Mouse (Mus musculus) CH12.LX (cell line): ENCODE measurements at regions not wholly inside any gene's neighbourhood (a gene's known extent, or its start where the extent isn't known, plus 50 kb on each side); places are given as distances from the start of the nearest gene placed in this dataset.

ENCODE experiments used
- CHD1 ChIP-seq: IDR thresholded peaks from 2 replicates; pipeline ENCODE4 v1.6.1; 2012; ENCODE audit warnings: low read depth, low read length, improper control_type of control experiment, inconsistent platforms
- CTCF ChIP-seq, 2 experiments: IDR thresholded peaks in 1 of 2; conservative IDR thresholded peaks in 1 of 2; 2 replicates each; pipeline ENCODE4 v1.5.1; 2011 to 2012; ENCODE audit warnings: low read depth in 2 of 2, low read length in 2 of 2, improper control_type of control experiment in 1 of 2, inconsistent platforms in 1 of 2, mild to moderate bottlenecking in 1 of 2, moderate library complexity in 1 of 2
- EP300 ChIP-seq: IDR thresholded peaks from 2 replicates; pipeline ENCODE4 v1.6.1; 2011; ENCODE audit warnings: low read length, improper control_type of control experiment
- ETS1 ChIP-seq: conservative IDR thresholded peaks from 2 replicates; pipeline ENCODE4 v1.6.1; 2012; ENCODE audit warnings: low read depth, mild to moderate bottlenecking, inconsistent platforms, low read length, improper control_type of control experiment, moderate library complexity
- JUND ChIP-seq: conservative IDR thresholded peaks from 2 replicates; pipeline ENCODE4 v1.6.1; 2011; ENCODE audit warnings: low read depth, low read length, improper control_type of control experiment
- MEF2A ChIP-seq: IDR thresholded peaks from 2 replicates; pipeline ENCODE4 v1.6.1; 2014; ENCODE audit warnings: low read depth, mild to moderate bottlenecking, inconsistent platforms, low read length, improper control_type of control experiment, borderline replicate concordance
- MYC ChIP-seq: IDR thresholded peaks from 2 replicates; pipeline ENCODE4 v1.6.1; 2011; ENCODE audit warnings: low read depth, mild to moderate bottlenecking, improper control_type of control experiment, low read length
- POLR2A ChIP-seq: IDR thresholded peaks from 2 replicates; pipeline ENCODE4 v1.6.1; 2011; ENCODE audit warnings: low read depth, mild to moderate bottlenecking, improper control_type of control experiment, low read length

DNA sequence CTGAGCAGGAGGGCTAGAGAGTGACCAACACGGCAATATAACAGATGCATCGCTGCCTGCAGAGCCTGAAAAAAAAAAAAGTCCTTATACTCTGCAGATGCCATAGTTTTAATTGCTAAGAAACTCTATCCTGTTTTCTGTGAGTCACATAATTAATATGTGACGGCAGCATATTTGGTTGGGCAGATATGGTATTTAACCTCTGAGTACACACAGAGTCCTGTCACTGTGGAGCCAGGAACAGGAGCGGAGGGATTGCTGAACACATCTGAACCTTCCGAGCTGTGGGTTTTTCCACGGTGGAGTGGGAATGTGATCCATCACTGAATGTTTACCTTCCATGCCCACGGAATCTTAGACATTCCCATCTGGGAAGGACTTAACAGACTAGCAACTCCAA, 208.7 kb upstream of the Gm12728 start:
- TF ChIP-seq EP300 = no peak
- no peak for TF ChIP-seq POLR2A
- TF ChIP-seq CTCF (conservative IDR thresholded peaks at IDR 0.05 in 1 of 2, IDR thresholded peaks at IDR 0.05 in 1 of 2; ENCODE audit: low read depth in 2 of 2, low read length in 2 of 2) = no peak
- TF ChIP-seq CHD1 = no peak
- no peak for TF ChIP-seq JUND
- no peak for TF ChIP-seq MYC
- TF ChIP-seq ETS1 = no peak
- no peak for TF ChIP-seq MEF2A
